Mouse (Mus musculus) heart, embryonic 13.5 days (tissue): ENCODE data around the gene Ptar1. TPM values are rescaled to one million over a fixed set of nuclear protein-coding genes. Genes with fewer than 3 reads are reported as not detected.

ENCODE experiments used
- polyA plus RNA-seq: library from polyadenylated mRNA; unstranded; fragments of >200 nt; fragmentation: Nextera tagmentation; extraction: Ambion mirVana; gene quantifications from 2 replicates; pipeline ENCODE4 v1.2.1, GENCODE M21; 2015

The Ptar1 gene
- polyA plus RNA-seq, 1 experiment from 2014 or later: 4.1 TPM

Other genes with a start within 250 kb of the Ptar1 start
- 1.1 and 1.3 TPM in 2 replicates for gene Mamdc2, start 239.0 kb upstream of the Ptar1 start, polyA plus RNA-seq
- gene 1700028P14Rik, start 34.6 kb upstream of the Ptar1 start, polyA plus RNA-seq: not detected in 2 replicates
- gene Apba1, start 71.5 kb downstream of the Ptar1 start, polyA plus RNA-seq: 0.23 and 0.33 TPM in 2 replicates